Mouse (Mus musculus) activated CD4-positive, CD25-positive, alpha-beta regulatory T cell, adult 4 months (primary cell): Measurements from ENCODE around the gene Hdac9. TPM values are rescaled to one million over a fixed set of nuclear protein-coding genes. Genes with fewer than 3 reads are reported as not detected.

ENCODE experiments used
- ATAC-seq: one replicate; pipeline ENCODE4 v1.8.0; 2017
- polyA plus RNA-seq, 2 experiments: library from polyadenylated mRNA; unstranded; fragments of 100-300 nt; shearing (Covaris generic); gene quantifications; one replicate each; pipeline ENCODE4 v1.2.1; 2017

Gene Hdac9
- polyA plus RNA-seq, 2 experiments from 2014 or later = 0.48 to 1.5 TPM

DNA sequence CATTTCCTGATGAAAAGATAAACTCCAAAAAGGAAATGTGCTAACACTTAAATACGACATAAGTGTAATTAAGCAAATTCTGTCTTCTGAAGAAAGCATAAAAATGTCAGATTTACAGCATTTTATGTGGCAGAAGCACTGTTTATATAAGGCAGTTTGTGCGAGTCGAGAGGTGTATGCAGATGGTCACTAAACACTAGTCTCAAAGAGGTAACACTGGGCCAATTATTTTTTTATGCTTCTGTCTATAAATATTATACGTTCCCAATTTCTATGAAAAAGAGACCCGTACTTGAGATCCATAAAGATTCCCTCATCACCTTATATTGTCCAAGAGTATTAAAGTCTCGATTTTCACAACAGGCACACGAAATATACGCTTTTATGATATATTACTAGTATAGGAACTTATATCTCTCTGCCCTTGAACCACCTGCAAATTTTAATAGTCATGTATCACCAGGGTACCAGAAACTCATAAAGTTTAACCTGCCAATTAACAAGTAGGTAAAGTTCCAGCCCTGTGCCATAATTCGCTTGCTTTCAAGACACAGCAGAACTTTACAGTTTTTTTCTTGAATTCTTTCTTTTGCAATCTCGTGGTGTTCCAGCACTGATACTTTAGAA, 322.6 kb downstream of the Hdac9 start:
- no peak for ATAC-seq

GRCm38 (mm10) chr12:34587171-34587570, 329.7 kb downstream of the Hdac9 start:
- no peak for ATAC-seq

GRCm38 (mm10) chr12:34582522-34582921, 334.4 kb downstream of the Hdac9 start:
- ATAC-seq = no peak

DNA sequence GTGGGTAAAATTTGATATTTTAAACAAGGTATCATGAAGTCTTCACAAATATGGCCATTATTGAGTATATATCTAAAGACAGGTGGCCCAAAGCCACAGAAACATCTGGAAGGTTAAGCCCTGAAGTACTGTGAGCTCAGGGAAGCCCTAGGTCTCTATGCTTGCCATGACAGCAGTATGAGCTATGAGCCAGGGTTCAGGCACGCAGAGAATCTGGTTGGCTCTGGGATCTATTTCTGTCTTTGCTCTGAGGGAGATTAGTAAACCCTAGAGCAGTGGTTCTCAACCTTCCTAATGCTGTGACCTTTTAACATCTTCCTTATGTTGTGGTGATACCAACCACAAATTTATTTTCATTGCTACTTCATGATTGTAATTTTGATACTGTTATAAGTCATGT, 337.7 kb downstream of the Hdac9 start:
- ATAC-seq = no peak

GRCm38 (mm10) chr12:34571069-34571468, 345.8 kb downstream of the Hdac9 start:
- no peak for ATAC-seq

GRCm38 (mm10) chr12:34569472-34569871, 347.4 kb downstream of the Hdac9 start:
- no peak for ATAC-seq

DNA sequence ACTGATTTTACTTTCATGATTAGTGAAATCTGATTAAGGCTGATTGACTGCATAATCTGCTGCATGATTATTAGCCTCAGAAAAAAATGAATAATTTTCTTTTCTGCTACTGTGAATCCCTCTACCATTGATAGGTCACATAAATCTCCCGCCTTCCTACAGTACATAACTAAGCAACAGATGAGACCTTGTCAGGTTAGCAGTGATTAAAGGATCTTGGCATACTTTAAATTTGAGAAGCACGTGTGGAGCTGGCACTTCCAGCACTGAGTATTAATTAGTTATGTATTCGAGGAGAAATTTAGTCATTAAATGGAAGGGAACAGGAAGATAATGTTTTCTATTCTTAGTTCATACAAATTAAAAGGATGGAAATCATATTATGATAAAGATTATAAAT, 347.8 kb downstream of the Hdac9 start:
- no peak for ATAC-seq

- ATAC-seq = peak; percentile 54
These were observed 354.6 kb downstream of the Hdac9 start for GRCm38 (mm10) chr12:34562331-34562730.

GRCm38 (mm10) chr12:34559001-34559400, 357.9 kb downstream of the Hdac9 start:
- ATAC-seq = no peak

GRCm38 (mm10) chr12:34554803-34555202, 362.1 kb downstream of the Hdac9 start:
- ATAC-seq = no peak

DNA sequence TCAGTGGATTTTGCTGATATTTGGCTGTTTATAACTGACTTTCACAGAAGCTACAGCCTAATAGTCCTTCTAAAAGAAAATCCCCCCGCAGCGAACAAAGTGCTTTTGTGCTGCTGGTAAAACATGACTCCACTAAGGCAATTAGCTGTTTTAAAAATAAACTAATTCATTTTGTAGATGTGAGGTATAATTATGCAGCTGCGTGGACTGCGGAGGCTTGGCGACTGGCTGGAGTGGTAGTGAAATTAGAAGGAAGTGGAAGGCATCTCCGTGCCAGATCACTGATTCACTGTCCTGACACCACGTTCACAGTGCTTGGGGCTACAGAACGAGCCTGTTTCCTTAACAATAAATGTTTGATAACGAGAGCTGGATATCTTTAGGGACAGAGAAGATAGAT, 366.6 kb downstream of the Hdac9 start:
- ATAC-seq = no peak

GRCm38 (mm10) chr12:34529165-34529545, 387.7 kb downstream of the Hdac9 start:
- ATAC-seq = no peak

- ATAC-seq = no peak
These were observed 388.4 kb downstream of the Hdac9 start for GRCm38 (mm10) chr12:34528201-34529164.

DNA sequence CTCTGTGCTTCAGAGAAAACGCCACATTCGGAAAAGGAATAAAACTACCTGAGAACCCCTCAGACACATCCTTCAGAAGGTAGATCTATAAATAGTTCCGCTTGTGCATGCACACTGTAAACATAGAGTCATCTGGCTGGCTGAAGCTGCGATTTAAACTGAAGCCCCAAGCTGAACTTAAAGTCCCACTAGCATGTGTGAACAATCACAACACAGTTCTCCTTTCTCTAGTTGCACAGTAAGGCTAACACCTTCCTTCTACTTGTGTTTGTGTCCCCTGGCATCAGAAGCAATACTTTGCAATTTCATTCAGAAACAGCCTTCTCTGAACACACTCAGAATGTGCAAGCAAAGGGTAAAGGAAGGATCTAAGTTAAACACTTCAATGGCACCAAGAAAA, 389.1 kb downstream of the Hdac9 start:
- no peak for ATAC-seq

- ATAC-seq = no peak
These were observed 395.4 kb downstream of the Hdac9 start for GRCm38 (mm10) chr12:34521468-34521867.

DNA sequence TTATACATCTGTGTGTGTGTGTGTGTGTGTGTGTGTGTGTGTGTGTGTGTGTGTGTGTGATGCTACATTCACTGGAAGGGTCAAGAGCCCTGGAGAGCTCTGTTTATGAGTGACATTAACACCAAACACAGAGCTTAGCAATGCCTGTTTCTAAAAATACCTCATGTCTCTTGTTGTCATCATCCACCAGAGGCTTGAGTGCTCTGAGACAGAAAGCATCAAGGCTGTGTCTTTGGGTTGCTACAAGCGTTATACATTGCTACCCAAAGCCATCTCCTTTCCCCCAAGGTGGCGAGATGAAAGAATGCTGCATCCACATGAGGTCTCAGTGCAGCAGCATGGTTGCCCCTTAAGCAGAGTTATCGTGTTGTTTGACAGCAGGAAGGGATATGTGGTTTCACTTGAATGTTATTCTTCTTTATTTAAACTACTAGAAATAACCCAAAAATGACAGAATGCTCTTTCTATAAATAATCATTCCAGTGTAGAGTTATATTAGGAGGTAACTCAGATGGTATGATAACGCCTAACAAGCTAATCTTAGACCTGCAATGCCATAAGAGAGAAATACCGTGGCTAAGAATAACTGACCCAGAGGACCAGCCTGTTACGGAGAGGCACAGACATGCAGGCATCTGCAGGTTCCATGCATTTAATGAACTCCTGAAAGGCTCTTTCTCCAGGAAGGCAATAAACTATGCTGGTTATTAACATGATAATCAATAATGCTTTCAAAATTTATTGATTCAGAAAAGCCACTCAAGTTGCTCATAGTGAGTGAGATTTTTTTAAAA, 399.9 kb downstream of the Hdac9 start:
- no peak for ATAC-seq

GRCm38 (mm10) chr12:34506345-34506744, 410.6 kb downstream of the Hdac9 start:
- no peak for ATAC-seq

DNA sequence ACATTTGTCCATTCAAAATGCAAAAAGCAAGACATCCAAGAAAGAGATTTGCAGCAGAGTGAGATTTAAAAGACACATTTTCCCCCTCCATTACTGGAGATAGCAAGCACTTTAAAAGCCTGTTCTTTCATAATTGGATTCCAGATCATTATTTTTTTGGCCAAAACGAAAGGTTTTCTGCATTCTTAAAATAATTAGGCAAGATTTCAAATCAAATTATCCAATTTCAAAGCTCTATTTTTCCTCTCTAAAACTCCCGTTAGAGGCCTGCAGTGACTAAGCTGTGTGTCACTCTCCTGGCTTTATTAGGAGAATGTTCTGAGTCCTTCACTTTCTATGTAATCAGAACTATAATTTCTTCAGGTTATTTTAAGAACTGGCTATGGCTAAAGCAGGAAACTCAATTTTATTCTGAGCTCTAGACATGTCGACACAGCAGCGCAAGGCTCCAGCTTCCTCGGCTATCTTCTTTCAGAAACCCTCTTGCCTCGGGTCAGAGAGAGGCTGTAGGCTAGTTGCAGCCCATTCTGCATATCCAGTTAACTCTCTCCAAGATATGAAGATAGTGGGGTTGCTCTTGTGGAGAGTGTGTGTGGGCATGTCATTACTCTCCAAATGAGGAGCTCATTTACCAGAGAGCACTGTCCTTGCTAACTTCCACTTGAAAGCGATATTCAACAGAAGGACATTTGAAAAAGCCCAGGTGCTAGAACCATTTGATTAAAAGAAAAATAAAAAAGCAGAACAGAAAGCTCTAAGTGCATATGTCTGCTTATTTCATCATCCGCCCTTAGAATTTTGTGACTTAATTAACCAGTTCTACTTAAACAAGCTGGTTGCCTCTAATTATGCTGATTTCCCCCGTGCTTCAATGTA, 417.9 kb downstream of the Hdac9 start:
- no peak for ATAC-seq

DNA sequence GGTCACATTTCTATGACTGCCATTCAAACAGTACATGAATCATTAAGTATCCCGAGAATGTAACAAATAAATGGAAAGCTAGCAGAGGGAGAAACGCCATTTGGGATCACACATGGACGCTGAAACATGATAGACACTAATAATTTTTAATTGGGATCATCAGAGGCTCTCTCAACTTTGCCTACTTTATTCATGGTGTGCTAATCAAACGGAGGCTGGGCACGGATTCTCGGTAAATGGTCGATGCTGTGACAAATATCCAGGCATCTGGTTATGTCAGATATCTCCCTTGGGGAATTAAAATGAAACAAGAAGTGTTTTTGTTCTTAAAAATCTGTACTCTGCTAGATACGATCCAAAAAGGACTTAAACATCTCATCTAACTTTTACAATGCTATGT, 418.6 kb downstream of the Hdac9 start:
- no peak for ATAC-seq

DNA sequence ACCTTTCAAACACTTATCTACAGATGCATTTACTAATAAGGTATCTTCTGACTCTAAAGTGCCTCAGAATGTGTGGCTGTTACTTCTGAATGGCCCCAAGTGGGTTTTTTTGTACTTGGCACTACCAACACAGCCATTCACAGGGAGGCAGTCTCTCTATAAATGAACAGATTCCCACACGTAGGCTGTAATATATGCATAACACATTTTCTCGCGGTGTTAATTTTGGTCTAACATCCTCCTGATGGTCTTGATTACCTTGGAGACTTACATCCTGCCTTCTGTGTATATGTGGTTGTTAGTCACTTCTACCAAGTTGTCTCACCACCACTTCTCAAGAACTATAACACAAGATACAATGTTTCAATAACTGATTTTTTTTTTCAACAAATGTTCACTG, 419.2 kb downstream of the Hdac9 start:
- ATAC-seq = peak; percentile 52

- peak; percentile 65 for ATAC-seq
These were observed 421.0 kb downstream of the Hdac9 start for GRCm38 (mm10) chr12:34495940-34496339.

DNA sequence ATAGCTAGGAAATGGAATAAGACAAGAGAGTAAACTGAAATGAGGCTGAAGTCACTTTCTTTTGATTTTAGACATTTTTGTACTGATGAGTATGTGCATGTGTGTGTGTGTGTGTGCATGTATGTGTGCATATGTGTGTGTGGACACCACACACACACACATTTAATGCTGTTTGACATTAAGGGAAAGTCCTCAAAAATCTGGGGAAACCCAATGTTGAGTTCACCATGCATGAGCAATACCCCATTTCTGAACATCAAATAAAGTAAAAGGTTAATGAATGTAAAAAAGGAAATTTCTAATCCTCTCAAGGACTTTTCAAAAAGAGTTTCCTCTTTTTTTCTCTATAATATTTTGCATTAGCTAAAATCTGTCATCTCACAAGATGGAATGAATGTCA, 427.3 kb downstream of the Hdac9 start:
- no peak for ATAC-seq
